Mouse (Mus musculus) liver, embryonic 18 days (tissue): ENCODE measurements around the gene Scrn1. TPM values are rescaled to one million over a fixed set of nuclear protein-coding genes. Genes with fewer than 3 reads are reported as not detected.

Experiments
- polyA plus RNA-seq: library from polyadenylated mRNA; depleted of rRNA; stranded (reverse); fragments of >200 nt; gene quantifications from 2 replicates; pipeline ENCODE4 v1.2.3, GENCODE M21; 2012; rRNA removed

Gene Scrn1
- 0.08 and 0.15 TPM in 2 replicates for polyA plus RNA-seq

DNA sequence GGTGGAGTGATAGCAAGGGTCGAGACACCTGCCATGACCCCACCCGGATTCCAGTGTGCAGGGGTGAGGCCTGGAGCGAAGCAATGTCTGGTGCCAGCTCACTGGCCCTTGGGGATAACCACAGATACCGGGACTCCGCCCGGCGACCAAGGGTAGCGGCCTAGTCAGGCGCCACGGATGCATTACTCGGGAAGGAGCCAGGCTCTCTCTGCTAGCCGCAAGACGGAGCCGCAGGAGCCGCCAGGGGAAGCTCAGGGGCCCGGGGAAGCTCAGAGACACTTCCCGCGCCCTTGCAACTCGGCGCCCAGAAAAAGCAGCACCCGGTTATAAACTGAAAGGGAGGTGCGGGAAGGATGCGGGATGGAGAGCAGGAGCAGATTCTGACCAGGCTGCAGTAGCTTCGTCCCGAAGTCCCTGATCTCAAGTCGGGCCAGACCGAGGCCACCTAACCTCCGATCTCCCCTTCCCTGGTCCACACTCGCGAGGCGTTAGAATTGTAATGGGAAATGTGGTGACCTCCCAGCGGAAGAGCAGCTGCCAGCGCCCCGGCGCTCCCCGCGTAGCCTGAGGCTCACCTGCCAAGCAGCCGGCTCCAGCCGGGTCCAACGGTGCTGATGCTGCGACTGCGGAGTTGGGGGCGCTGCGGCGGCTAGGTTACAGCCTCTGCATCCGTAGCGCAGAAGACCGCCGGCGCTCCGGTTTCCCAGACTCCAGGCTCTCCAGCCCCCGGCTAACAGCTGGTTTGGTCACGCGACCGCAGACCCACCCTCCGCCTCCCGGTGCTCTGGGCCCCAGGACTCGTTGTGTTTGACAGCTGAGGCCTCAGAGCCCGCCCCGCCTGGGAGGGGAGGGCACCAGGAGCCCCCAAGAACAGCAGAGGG lies at the start of gene Scrn1:
Scrn1 (minus strand) TSS at position 825 of the 881 bp plus-strand sequence.

GRCm38 (mm10) chr6:54597208-54597607 lies 30.9 kb upstream of the Scrn1 start, which contains the start of gene Fkbp14:
Gene Fkbp14, minus strand, starts transcription at chr6:54597308.

GRCm38 (mm10) chr6:54594469-54595329 lies 28.4 kb upstream of the Scrn1 start, which contains the start of gene Plekha8:
Gene Plekha8, plus strand, starts transcription at chr6:54595111.

Other genes with a start within 250 kb of the Scrn1 start
- gene Prr15, start 240.7 kb downstream of the Scrn1 start, polyA plus RNA-seq, result 0.94 and 1.2 TPM in 2 replicates
- gene Wipf3, start 136.9 kb downstream of the Scrn1 start, polyA plus RNA-seq, result 0.40 and 0.49 TPM in 2 replicates
- gene Plekha8, start 28.6 kb upstream of the Scrn1 start, polyA plus RNA-seq, result 2.1 and 2.2 TPM in 2 replicates
- gene Fkbp14, start 30.8 kb upstream of the Scrn1 start, polyA plus RNA-seq, result 3.8 and 4.1 TPM in 2 replicates
- 1.1 and 1.3 TPM in 2 replicates for gene Mturn, start 115.1 kb upstream of the Scrn1 start, polyA plus RNA-seq